ENCODE assay signal across 16 mouse cellular contexts in genomic region chr7:87938265-87938664, GRCm38 (mm10).
A peak's percentile ranks its signal among the peaks of the same experiment; 100 is the strongest.
DNase-seq lines count a peak whose midpoint lies in the region; ATAC-seq lines count a peak whose summit lies in the region.
"Had no signal": no experiment of that assay in that cellular context is flagged by ENCODE, and none has a peak within 500 bp of the region (broad histone marks: within the 10 kb centered on the region; RNA-seq: fewer than 3 reads in every experiment).

No protein-coding gene starts in this region.

- peak; percentile 56; the same call in 1 of the 2 replicates for ATAC-seq in liver, embryonic 11.5 days (replicated peaks; ENCODE audit: low FRiP score)
- peak; percentile 32 to 42; a peak in 1 of 4 replicates for ATAC-seq in hematopoietic stem cell, adult 5-6 weeks (replicated peaks in 1 of 2; ENCODE audit: insufficient read depth in 1 of 2, low FRiP score in 2 of 2, low TSS enrichment in 1 of 2, low read depth in 1 of 2, poor library complexity in 2 of 2, severe bottlenecking in 2 of 2)
- peak; percentile 70; the same call in 1 of the 2 replicates for ATAC-seq in midbrain, embryonic 16.5 days
- ATAC-seq in activated CD4-positive, CD25-positive, alpha-beta regulatory T cell, adult 4 months, result no peak

- WGBS in liver, embryonic 11.5 days, result 33% methylated on average over 5 of the region's 5 CpGs
- whole genome bisulfite sequencing in midbrain, embryonic 16.5 days, result 26% methylated on average over 5 of the region's 5 CpGs

- no peaks in the 10 kb centered on the region for H3K36me3 ChIP-seq in liver, embryonic 11.5 days (ENCODE audit: control insufficient read depth, insufficient read depth, low read length)
- no peaks in the 10 kb centered on the region for H3K36me3 ChIP-seq in midbrain, embryonic 16.5 days (ENCODE audit: control insufficient read depth, insufficient read depth, low read length)
- H3K36me3 ChIP-seq: heart, embryonic 13.5 days; limb, embryonic 12.5 days; stomach, embryonic 15.5 days had no signal

- H3K4me2 ChIP-seq in liver, embryonic 11.5 days, result no peak overlapping the region
- no peak overlapping the region for H3K4me2 ChIP-seq in midbrain, embryonic 16.5 days (ENCODE audit: low read length)
- H3K4me2 ChIP-seq: heart, embryonic 13.5 days; limb, embryonic 12.5 days; stomach, embryonic 15.5 days had no signal

- H3K4me3 ChIP-seq in liver, embryonic 11.5 days (ENCODE audit: low read depth, low read length), result no peak overlapping the region
- no peak overlapping the region for H3K4me3 ChIP-seq in midbrain, embryonic 16.5 days (ENCODE audit: low read depth, low read length)
- H3K4me3 ChIP-seq: heart, embryonic 13.5 days; limb, embryonic 12.5 days; stomach, embryonic 15.5 days had no signal

- no peak for DNase-seq in liver, embryonic 11.5 days (ENCODE audit: low spot score)
- DNase-seq in liver, result no peak
- DNase-seq in embryo, embryonic 11 days, result peak; percentile 15
- DNase-seq in testis, postnatal 14 days (ENCODE audit: low spot score), result no peak
- no peak for DNase-seq in spleen, postnatal 36 days (ENCODE audit: low spot score in 2 of 2)
- DNase-seq: adrenal gland, postnatal 25 days; cerebellum, adult 9-10 months; gastrocnemius, postnatal 14 days; kidney, adult 11 months had no signal

- no peaks in the 10 kb centered on the region for H3K9me3 ChIP-seq in liver, embryonic 11.5 days (ENCODE audit: control insufficient read depth, low read length)
- H3K9me3 ChIP-seq in midbrain, embryonic 16.5 days (replicated peaks; ENCODE audit: control insufficient read depth, low read length, poor library complexity, severe bottlenecking), result no peaks in the 10 kb centered on the region
- H3K9me3 ChIP-seq: heart, embryonic 13.5 days; limb, embryonic 12.5 days; stomach, embryonic 15.5 days had no signal

- H3K4me1 ChIP-seq in liver, embryonic 11.5 days (replicated peaks; ENCODE audit: control insufficient read depth, insufficient read depth, low read length), result no peaks in the 10 kb centered on the region
- no peaks in the 10 kb centered on the region for H3K4me1 ChIP-seq in midbrain, embryonic 16.5 days (ENCODE audit: control insufficient read depth, insufficient read depth, low read length)
- H3K4me1 ChIP-seq: heart, embryonic 13.5 days; limb, embryonic 12.5 days; stomach, embryonic 15.5 days had no signal

- no peaks in the 10 kb centered on the region for H3K27me3 ChIP-seq in liver, embryonic 11.5 days (replicated peaks; ENCODE audit: control insufficient read depth, insufficient read depth, low read length)
- H3K27me3 ChIP-seq in midbrain, embryonic 16.5 days (ENCODE audit: control insufficient read depth, insufficient read depth, low read depth, low read length), result no peaks in the 10 kb centered on the region
- H3K27me3 ChIP-seq: CH12.LX; heart, embryonic 13.5 days; limb, embryonic 12.5 days; stomach, embryonic 15.5 days had no signal

- H3K9ac ChIP-seq in liver, embryonic 11.5 days (ENCODE audit: low read depth, low read length), result no peak overlapping the region
- H3K9ac ChIP-seq in midbrain, embryonic 16.5 days (ENCODE audit: low read depth, low read length), result no peak overlapping the region
- H3K9ac ChIP-seq: heart, embryonic 13.5 days; limb, embryonic 12.5 days; stomach, embryonic 15.5 days had no signal

- no peak overlapping the region for H3K27ac ChIP-seq in liver, embryonic 11.5 days (ENCODE audit: low read depth, low read length)
- peak overlapping the region; percentile 46; the same call in 1 of the 2 replicates for H3K27ac ChIP-seq in midbrain, embryonic 16.5 days (ENCODE audit: low read length)
- H3K27ac ChIP-seq: heart, embryonic 13.5 days; limb, embryonic 12.5 days; stomach, embryonic 15.5 days had no signal
